Mouse (Mus musculus) lung, embryonic 15.5 days (tissue): Measurements from ENCODE around the gene Nepro. TPM values are rescaled to one million over a fixed set of nuclear protein-coding genes. Genes with fewer than 3 reads are reported as not detected.

Experiments
- ATAC-seq: fragments of 200-750 bp; cut with Nextera tagmentation; 2 replicates; pipeline ENCODE4 v1.8.0; 2017; ENCODE audit warnings: moderate number of reproducible peaks, borderline replicate concordance; ENCODE audit not compliant: low FRiP score, low TSS enrichment; ENCODE audit errors: extremely low read depth
- H3K27ac ChIP-seq: fragments of 300-500 bp; sonication (generic); 2 replicates; pipeline ENCODE4 v1.5.1; 2015; ENCODE audit warnings: moderate library complexity, mild to moderate bottlenecking, inconsistent platforms
- H3K27me3 ChIP-seq: fragments of 300-500 bp; sonication (generic); 2 replicates; pipeline ENCODE4 v1.6.1; 2015; ENCODE audit warnings: inconsistent platforms
- H3K36me3 ChIP-seq: fragments of 300-500 bp; sonication (generic); 2 replicates; pipeline ENCODE4 v1.6.1; 2015; ENCODE audit warnings: inconsistent platforms
- H3K4me1 ChIP-seq: fragments of 300-500 bp; sonication (generic); 2 replicates; pipeline ENCODE4 v1.6.1; 2015; ENCODE audit warnings: inconsistent platforms
- H3K4me2 ChIP-seq: fragments of 300-500 bp; sonication (generic); 2 replicates; pipeline ENCODE4 v1.6.1; 2015; ENCODE audit warnings: inconsistent platforms, mild to moderate bottlenecking, moderate library complexity
- H3K4me3 ChIP-seq: fragments of 300-500 bp; sonication (generic); 2 replicates; pipeline ENCODE4 v1.5.1; 2015; ENCODE audit warnings: mild to moderate bottlenecking, inconsistent platforms
- H3K9ac ChIP-seq: fragments of 300-500 bp; sonication (generic); 2 replicates; pipeline ENCODE4 v1.6.1; 2015; ENCODE audit warnings: inconsistent platforms
- H3K9me3 ChIP-seq: fragments of 300-500 bp; sonication (generic); 2 replicates; pipeline ENCODE4 v1.6.1; 2016; ENCODE audit warnings: inconsistent platforms
- WGBS: fragments of 180-500 bp; shearing (Covaris S2); methylation state at CpG from one replicate; pipeline ENCODE4 v1.1.7; 2015; 5-methylcytosine and 5-hydroxymethylcytosine counted together
- polyA plus RNA-seq: library from polyadenylated mRNA; unstranded; fragments of >200 nt; fragmentation: Nextera tagmentation; extraction: Ambion mirVana; gene quantifications from 2 replicates; pipeline ENCODE4 v1.2.1, GENCODE M21; 2015

Gene Nepro
- polyA plus RNA-seq, 1 experiment from 2014 or later: 9.5 TPM

DNA sequence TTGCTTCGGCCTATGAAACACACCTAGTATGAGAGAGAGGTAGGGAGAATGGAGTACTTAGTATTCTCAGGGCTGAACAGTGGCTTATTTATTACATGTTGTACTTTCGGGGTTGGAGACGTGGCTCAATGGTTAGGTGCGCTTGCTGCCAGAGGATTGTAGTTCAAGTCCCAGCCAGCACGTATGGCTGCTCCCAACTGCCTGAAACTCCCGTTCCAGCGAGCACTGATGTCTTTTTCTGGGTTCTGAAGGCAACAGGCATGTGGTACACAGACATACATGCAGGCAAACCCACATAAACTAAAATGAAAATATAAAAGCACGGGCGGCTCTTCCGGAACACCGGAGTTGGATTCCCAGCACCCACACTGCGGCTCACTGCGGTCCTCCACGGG is 21.4 kb downstream of the Nepro start:
- 4% methylated on average over 14 of the region's 14 CpGs for WGBS
- Histone ChIP-seq H3K27me3 (no peaks in the 10 kb centered on the region), H3K36me3 (peaks cover 14% of the 10 kb centered on the region), H3K9ac (peak overlapping the region; percentile 62), H3K27ac (peak overlapping the region; percentile 96), H3K4me1 (peaks cover 18% of the 10 kb centered on the region), H3K4me3 (peak overlapping the region; percentile 87), H3K9me3 (no peaks in the 10 kb centered on the region), H3K4me2 (peak overlapping the region; percentile 67)
- 0 out of 2 replicates have a peak, but pooled peaks have one; percentile 2 for ATAC-seq

GRCm38 (mm10) chr16:44745866-44746562 is 21.9 kb downstream of the Nepro start, which contains the start of gene Gtpbp8:
TSS of gene Gtpbp8 (minus strand) at chr16:44746363.
- peak within 1 kb of the TSS; percentile 87 for H3K4me3 ChIP-seq
- peak within 1 kb of the TSS; percentile 62 for H3K9ac ChIP-seq
- H3K9me3 ChIP-seq: no peaks in the 10 kb centered on the region
- ATAC-seq: peak; percentile 94
- under 1% methylated on average over 47 of the region's 47 CpGs for WGBS
- H3K36me3 ChIP-seq: peaks cover 9% of the 10 kb centered on the region
- H3K4me2 ChIP-seq: peak within 1 kb of the TSS; percentile 67
- H3K4me1 ChIP-seq: peaks cover 18% of the 10 kb centered on the region
- H3K27ac ChIP-seq: peak within 1 kb of the TSS; percentile 96
- H3K27me3 ChIP-seq: no peaks in the 10 kb centered on the region

GRCm38 (mm10) chr16:44748007-44748406 is 23.9 kb downstream of the Nepro start:
- WGBS: 57% methylated on average over 3 of the region's 3 CpGs
- Histone ChIP-seq H3K9ac (no peak overlapping the region), H3K4me2 (no peak overlapping the region), H3K36me3 (no peaks in the 10 kb centered on the region), H3K27me3 (no peaks in the 10 kb centered on the region), H3K4me1 (peaks cover 18% of the 10 kb centered on the region), H3K9me3 (no peaks in the 10 kb centered on the region), H3K4me3 (no peak overlapping the region), H3K27ac (no peak overlapping the region)
- ATAC-seq: no peak

GRCm38 (mm10) chr16:44757700-44758099 is 33.6 kb downstream of the Nepro start:
- Histone ChIP-seq H3K9ac (no peak overlapping the region), H3K36me3 (no peaks in the 10 kb centered on the region), H3K4me1 (no peaks in the 10 kb centered on the region), H3K4me2 (no peak overlapping the region), H3K9me3 (no peaks in the 10 kb centered on the region), H3K27me3 (no peaks in the 10 kb centered on the region), H3K4me3 (no peak overlapping the region), H3K27ac (no peak overlapping the region)
- 60% methylated on average over 8 of the region's 8 CpGs for WGBS
- ATAC-seq: no peak

DNA sequence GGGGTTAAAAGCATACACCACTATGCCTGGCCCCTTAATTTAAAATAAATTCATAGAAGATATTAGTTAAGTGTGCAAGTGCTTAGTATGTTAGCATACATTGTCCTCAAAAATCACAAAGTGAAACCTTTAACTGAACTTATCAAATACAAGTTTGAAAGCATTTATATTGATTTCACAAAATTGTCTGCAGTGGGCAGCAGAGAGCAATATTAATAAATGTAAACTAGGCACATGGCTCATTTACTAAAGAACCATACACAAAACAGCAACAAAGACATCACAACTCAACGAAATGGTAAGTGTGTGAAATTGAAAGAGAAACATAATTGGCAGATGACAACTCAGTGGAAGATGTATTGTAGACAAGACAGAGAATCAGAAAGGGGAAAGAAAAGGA is 37.7 kb downstream of the Nepro start:
- Histone ChIP-seq H3K9me3 (no peaks in the 10 kb centered on the region), H3K4me2 (no peak overlapping the region), H3K4me3 (no peak overlapping the region), H3K36me3 (no peaks in the 10 kb centered on the region), H3K27me3 (no peaks in the 10 kb centered on the region), H3K9ac (no peak overlapping the region), H3K4me1 (no peaks in the 10 kb centered on the region), H3K27ac (no peak overlapping the region)
- WGBS: 46% methylated on average over 1 of the region's 1 CpGs
- no peak for ATAC-seq

GRCm38 (mm10) chr16:44765555-44766319 is 41.6 kb downstream of the Nepro start, which contains the start of gene Cd200r1:
TSS of gene Cd200r1 (plus strand) at chr16:44765736.
- no peak within 1 kb of the TSS for H3K27ac ChIP-seq
- H3K36me3 ChIP-seq: no peaks in the 10 kb centered on the region
- no peaks in the 10 kb centered on the region for H3K4me1 ChIP-seq
- no peak within 1 kb of the TSS for H3K4me2 ChIP-seq
- ATAC-seq: no peak
- no peaks in the 10 kb centered on the region for H3K27me3 ChIP-seq
- H3K4me3 ChIP-seq: no peak within 1 kb of the TSS
- H3K9ac ChIP-seq: no peak within 1 kb of the TSS
- 69% methylated on average over 22 of the region's 22 CpGs for WGBS
- no peaks in the 10 kb centered on the region for H3K9me3 ChIP-seq

GRCm38 (mm10) chr16:44766320-44766892 is 42.3 kb downstream of the Nepro start:
- no peak overlapping the region for H3K4me2 ChIP-seq
- H3K9ac ChIP-seq: no peak overlapping the region

DNA sequence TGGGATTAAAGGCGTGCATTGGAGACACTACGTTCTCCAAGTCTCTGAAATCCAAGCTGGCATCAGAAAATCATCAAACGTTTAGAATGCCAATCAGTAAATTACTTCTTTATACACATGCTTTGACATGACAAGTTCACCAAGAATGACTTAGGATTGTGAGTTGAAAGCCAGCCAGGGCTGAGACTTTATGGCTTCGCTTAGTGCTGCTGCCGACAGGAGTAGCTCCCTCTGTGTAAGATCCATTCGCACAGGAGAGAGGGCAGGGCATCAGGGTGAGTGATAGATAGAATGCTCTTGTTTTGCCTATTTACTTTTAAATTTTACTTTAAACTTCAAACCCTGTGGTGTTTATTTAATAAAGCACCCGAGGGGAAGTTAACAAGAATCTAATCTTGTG is 43.4 kb downstream of the Nepro start:
- 77% methylated on average over 7 of the region's 7 CpGs for WGBS
- H3K27ac ChIP-seq: no peak overlapping the region
- no peak overlapping the region for H3K4me3 ChIP-seq
- H3K27me3 ChIP-seq: no peaks in the 10 kb centered on the region
- no peaks in the 10 kb centered on the region for H3K9me3 ChIP-seq
- no peak overlapping the region for H3K4me2 ChIP-seq
- ATAC-seq: no peak
- H3K9ac ChIP-seq: no peak overlapping the region
- no peaks in the 10 kb centered on the region for H3K36me3 ChIP-seq
- H3K4me1 ChIP-seq: no peaks in the 10 kb centered on the region

More at GRCm38 (mm10) chr16:44766320-44766892, 42.3 kb downstream of the Nepro start:
- WGBS: 79% methylated on average over 9 of the region's 9 CpGs
- Histone ChIP-seq H3K36me3 (no peaks in the 10 kb centered on the region), H3K9me3 (no peaks in the 10 kb centered on the region), H3K27me3 (no peaks in the 10 kb centered on the region), H3K4me1 (no peaks in the 10 kb centered on the region), H3K27ac (no peak overlapping the region), H3K4me3 (no peak overlapping the region)
- ATAC-seq: no peak

GRCm38 (mm10) chr16:44767967-44768366 is 43.9 kb downstream of the Nepro start:
- Histone ChIP-seq H3K9ac (no peak overlapping the region), H3K27me3 (no peaks in the 10 kb centered on the region), H3K4me1 (no peaks in the 10 kb centered on the region), H3K27ac (no peak overlapping the region), H3K4me3 (no peak overlapping the region), H3K4me2 (no peak overlapping the region), H3K9me3 (no peaks in the 10 kb centered on the region), H3K36me3 (no peaks in the 10 kb centered on the region)
- WGBS: 47% methylated on average over 2 of the region's 2 CpGs
- ATAC-seq: no peak

- H3K27me3 ChIP-seq: no peaks in the 10 kb centered on the region
- no peak overlapping the region for H3K9ac ChIP-seq
- H3K4me2 ChIP-seq: no peak overlapping the region
- no peak for ATAC-seq
- 67% methylated on average over 6 of the region's 6 CpGs for WGBS
- H3K4me1 ChIP-seq: no peaks in the 10 kb centered on the region
- H3K27ac ChIP-seq: no peak overlapping the region
- H3K36me3 ChIP-seq: no peaks in the 10 kb centered on the region
- no peak overlapping the region for H3K4me3 ChIP-seq
- no peaks in the 10 kb centered on the region for H3K9me3 ChIP-seq
Observed at GRCm38 (mm10) chr16:44772577-44772976, 48.5 kb downstream of the Nepro start.

DNA sequence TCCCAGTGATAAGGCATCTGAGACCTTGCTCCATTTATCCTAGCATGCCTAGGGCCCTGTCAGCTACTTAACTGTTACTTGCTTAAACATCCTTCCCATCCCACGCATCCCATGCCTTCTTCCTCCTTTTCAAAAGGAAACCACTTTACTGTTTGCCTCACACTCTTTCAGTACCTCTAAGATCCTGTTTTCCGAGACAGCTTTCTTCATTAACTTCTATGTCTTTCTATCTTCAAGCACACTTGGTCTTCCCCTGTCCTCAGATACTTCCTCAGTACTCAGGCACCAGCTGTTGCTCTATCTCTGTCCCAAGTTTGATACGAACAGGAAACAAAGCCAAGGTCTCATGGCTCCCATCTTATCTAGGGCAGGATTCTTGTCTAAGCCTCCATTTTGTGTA is 49.6 kb downstream of the Nepro start:
- WGBS: 78% methylated on average over 3 of the region's 3 CpGs
- no peak for ATAC-seq
- H3K4me1 ChIP-seq: no peaks in the 10 kb centered on the region
- no peak overlapping the region for H3K4me2 ChIP-seq
- H3K36me3 ChIP-seq: no peaks in the 10 kb centered on the region
- H3K27ac ChIP-seq: no peak overlapping the region
- H3K4me3 ChIP-seq: no peak overlapping the region
- no peak overlapping the region for H3K9ac ChIP-seq
- H3K27me3 ChIP-seq: no peaks in the 10 kb centered on the region
- no peaks in the 10 kb centered on the region for H3K9me3 ChIP-seq

DNA sequence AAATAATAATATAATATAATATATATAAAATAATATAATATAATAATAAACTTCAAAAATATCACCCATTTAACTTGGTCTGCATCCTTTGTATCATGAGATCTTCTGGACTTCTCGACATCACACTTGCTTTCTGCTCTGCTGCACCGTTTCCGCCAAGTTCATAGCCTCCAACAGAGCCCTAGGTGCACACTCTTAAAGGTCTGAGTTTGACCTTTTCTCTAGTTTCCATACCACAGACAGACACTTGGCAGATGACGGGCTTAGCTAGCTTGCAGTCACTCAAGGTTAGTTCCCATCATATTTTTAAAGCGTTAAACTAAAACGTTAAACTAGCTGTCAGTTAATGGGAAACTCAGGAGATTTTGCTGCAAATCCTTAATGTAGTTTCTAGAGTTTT is 50.1 kb downstream of the Nepro start:
- 82% methylated on average over 6 of the region's 6 CpGs for WGBS
- H3K4me3 ChIP-seq: no peak overlapping the region
- no peaks in the 10 kb centered on the region for H3K9me3 ChIP-seq
- H3K4me1 ChIP-seq: no peaks in the 10 kb centered on the region
- no peaks in the 10 kb centered on the region for H3K27me3 ChIP-seq
- no peak overlapping the region for H3K4me2 ChIP-seq
- H3K27ac ChIP-seq: no peak overlapping the region
- ATAC-seq: no peak
- no peaks in the 10 kb centered on the region for H3K36me3 ChIP-seq
- no peak overlapping the region for H3K9ac ChIP-seq
